Mouse (Mus musculus) olfactory bulb, adult 2 months (tissue): Measurements from ENCODE around the gene Sema5a.

Experiments
- CTCF ChIP-seq: fragments of 200-500 bp; IDR thresholded peaks from 2 replicates; pipeline ENCODE4 v1.5.1; 2012; ENCODE audit warnings: low read depth, mild to moderate bottlenecking, low read length, moderate library complexity; ENCODE audit not compliant: insufficient read depth
- POLR2A ChIP-seq: fragments of 200-500 bp; IDR thresholded peaks from 2 replicates; pipeline ENCODE4 v1.6.1; 2012; ENCODE audit warnings: mild to moderate bottlenecking, low read depth, low read length, moderate library complexity; ENCODE audit not compliant: insufficient read depth

DNA sequence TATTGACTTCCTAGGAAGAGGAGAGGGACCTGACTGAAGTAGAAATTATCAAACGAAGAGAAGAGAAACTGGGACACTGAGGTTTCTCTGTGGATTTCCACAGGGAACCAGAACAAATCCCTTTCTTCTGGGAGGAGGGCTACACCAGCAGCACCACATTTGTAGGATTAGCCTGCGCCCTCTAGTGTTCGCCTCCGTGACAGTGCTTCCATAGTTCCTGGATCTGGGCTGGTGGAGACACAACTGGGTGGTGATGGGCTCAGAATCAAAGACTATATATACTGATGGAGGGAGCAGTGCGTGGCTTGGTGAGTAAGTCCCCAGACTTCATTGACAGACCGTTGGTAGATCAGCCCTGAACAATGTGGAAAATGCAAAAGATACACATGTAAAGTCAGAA lies 193.0 kb downstream of the Sema5a start:
- TF ChIP-seq CTCF, result peak; percentile 37; the same call in 1 of the 2 replicates
- TF ChIP-seq POLR2A, result no peak
